Mouse (Mus musculus) ES-E14 (cell line): ENCODE results near the gene Ggt1.

Source experiments
- CHD2 ChIP-seq: IDR thresholded peaks from 2 replicates; pipeline ENCODE4 v1.6.1; 2014; ENCODE audit warnings: mild to moderate bottlenecking, low read depth, low read length, inconsistent platforms
- HCFC1 ChIP-seq: IDR thresholded peaks from 2 replicates; pipeline ENCODE4 v1.6.1; 2012; ENCODE audit warnings: low read length, inconsistent platforms, borderline replicate concordance; ENCODE audit not compliant: insufficient read depth
- MAFK ChIP-seq: IDR thresholded peaks from 2 replicates; pipeline ENCODE4 v1.6.1; 2014; ENCODE audit warnings: mild to moderate bottlenecking, low read depth, low read length, inconsistent platforms; ENCODE audit not compliant: insufficient read depth
- ZC3H11A ChIP-seq: IDR thresholded peaks from 2 replicates; pipeline ENCODE4 v1.6.1; 2012; ENCODE audit warnings: low read depth, mild to moderate bottlenecking, inconsistent platforms, low read length, borderline replicate concordance
- ZNF384 ChIP-seq: IDR thresholded peaks from 2 replicates; pipeline ENCODE4 v1.6.1; 2012; ENCODE audit warnings: low read depth, low read length, inconsistent platforms

- TF ChIP-seq ZNF384: no peak
- TF ChIP-seq HCFC1: no peak
- no peak for TF ChIP-seq CHD2
- TF ChIP-seq MAFK: no peak
- no peak for TF ChIP-seq ZC3H11A
These were observed 25.1 kb downstream of the Ggt1 start for GRCm38 (mm10) chr10:75586553-75586879.
